Mouse (Mus musculus) liver, embryonic 14 days (tissue): ENCODE measurements around the gene Psg26. TPM values are rescaled to one million over a fixed set of nuclear protein-coding genes. Genes with fewer than 3 reads are reported as not detected.

Experiments used
- polyA plus RNA-seq: library from polyadenylated mRNA; depleted of rRNA; stranded (reverse); fragments of >200 nt; gene quantifications from 2 replicates; pipeline ENCODE4 v1.2.3, GENCODE M21; 2012; rRNA removed

The Psg26 gene
- polyA plus RNA-seq = 0.02 TPM in 1 of 2 replicates, not detected in the other

DNA sequence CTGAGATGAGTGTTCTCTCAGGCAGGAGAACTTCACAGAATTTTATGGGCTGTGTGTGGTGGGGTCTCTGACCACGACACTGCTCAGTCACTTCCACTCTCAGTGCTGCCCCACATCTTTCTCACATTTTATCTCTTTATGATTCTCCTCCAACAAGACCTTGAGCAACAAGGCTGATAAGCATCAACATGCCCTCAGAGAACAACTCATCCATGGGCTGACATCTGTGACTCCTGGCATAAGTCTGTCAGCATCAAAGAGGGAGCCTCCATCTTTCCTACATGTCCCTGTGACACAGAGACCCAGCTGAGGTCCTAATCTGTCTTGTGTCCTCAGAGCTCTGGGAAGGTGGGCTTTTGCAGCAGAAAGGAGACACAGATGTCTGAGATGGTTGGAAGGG is at the start of gene Psg26:
Gene Psg26 (minus strand): TSS at position 101 of the 400 bp plus-strand sequence.

DNA sequence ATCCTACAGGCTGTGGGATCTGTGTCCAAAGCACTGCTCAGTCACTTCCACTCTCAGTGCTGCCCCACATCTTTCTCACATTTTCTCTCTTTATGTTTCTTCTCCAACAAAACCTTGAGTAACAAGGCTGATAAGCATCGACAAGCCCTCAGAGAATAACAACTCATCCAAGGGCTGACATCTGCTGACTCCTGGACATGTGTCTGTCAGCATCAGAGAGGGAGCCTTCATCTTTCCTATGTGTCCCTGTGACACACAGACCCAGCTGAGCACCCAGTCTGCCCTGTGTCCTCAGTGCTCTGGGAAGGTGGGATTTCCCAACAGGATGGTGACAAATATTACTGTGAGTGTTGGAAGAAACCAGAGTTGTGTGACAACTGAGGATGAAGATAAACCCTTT is 48.2 kb upstream of the Psg26 start, which contains the start of gene Psg25:
Gene Psg25 (minus strand): TSS at position 101 of the 400 bp plus-strand sequence.

DNA sequence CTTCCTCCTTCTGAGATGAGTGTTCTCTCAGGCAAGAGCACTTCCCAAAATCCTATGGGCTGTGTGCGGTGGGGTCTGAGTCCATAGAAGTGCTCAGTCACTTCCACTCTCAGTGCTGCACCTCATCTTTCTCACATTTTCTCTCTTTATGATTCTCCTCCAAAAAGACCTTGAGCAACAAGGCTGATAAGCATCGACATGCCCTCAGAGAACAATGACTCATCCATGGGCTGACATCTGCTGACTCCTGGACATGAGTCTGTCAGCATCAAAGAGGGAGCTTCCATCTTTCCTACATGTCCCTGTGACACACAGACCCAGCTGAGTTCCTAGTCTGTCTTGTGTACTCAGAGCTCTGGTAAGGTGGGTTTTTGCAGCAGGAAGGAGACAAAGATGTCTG is 52.0 kb downstream of the Psg26 start, which contains the start of gene Psg28:
Gene Psg28 (minus strand): TSS at position 101 of the 400 bp plus-strand sequence.

Other genes starting within 250 kb of the Psg26 start
- gene Mill1, start 238.8 kb downstream of the Psg26 start, polyA plus RNA-seq = not detected in 2 replicates
- 0.07 and 0.25 TPM in 2 replicates for gene Psg18, start 129.2 kb downstream of the Psg26 start, polyA plus RNA-seq
- gene Psg28, start 52.1 kb downstream of the Psg26 start, polyA plus RNA-seq = 0.02 and 0.09 TPM in 2 replicates
- gene Psg25, start 48.1 kb upstream of the Psg26 start, polyA plus RNA-seq = 0.01 and 0.02 TPM in 2 replicates
- gene Psg27, start 83.1 kb upstream of the Psg26 start, polyA plus RNA-seq = 0.03 and 0.20 TPM in 2 replicates
- 0.07 and 0.30 TPM in 2 replicates for gene Psg23, start 132.3 kb upstream of the Psg26 start, polyA plus RNA-seq
- gene Psg21, start 172.5 kb upstream of the Psg26 start, polyA plus RNA-seq = 0.08 and 0.51 TPM in 2 replicates
- not detected in 2 replicates for gene Psg20, start 202.0 kb upstream of the Psg26 start, polyA plus RNA-seq
- 0.01 and 0.03 TPM in 2 replicates for gene Psg22, start 233.9 kb upstream of the Psg26 start, polyA plus RNA-seq